Mouse (Mus musculus): ENCODE results near the gene 0610040J01Rik.

GRCm38 (mm10) chr5:63903329-63903728 lies 91.2 kb downstream of the 0610040J01Rik start:
- TF ChIP-seq POLR2A (IDR thresholded peaks at IDR 0.05; ENCODE audit: insufficient read depth, low read depth, low read length), result no peak
- no peak for TF ChIP-seq CTCF (IDR thresholded peaks at IDR 0.05)
- TF ChIP-seq EP300 (IDR thresholded peaks at IDR 0.05; ENCODE audit: insufficient read depth, low read depth, low read length), result no peak

Measured in heart, adult 2 months (tissue).